Mouse (Mus musculus) small intestine, adult 2 months (tissue): ENCODE data around the gene Gprasp1.

Experiments
- CTCF ChIP-seq: fragments of 200-500 bp; IDR thresholded peaks from 2 replicates; pipeline ENCODE4 v1.5.1; 2012; ENCODE audit warnings: low read depth, mild to moderate bottlenecking, control low read depth, inconsistent platforms, low read length, moderate library complexity, mixed read lengths; ENCODE audit not compliant: insufficient replicate concordance, insufficient read length; ENCODE audit errors: extremely low read depth
- POLR2A ChIP-seq: fragments of 200-500 bp; IDR thresholded peaks from 2 replicates; pipeline ENCODE4 v1.6.1; 2012; ENCODE audit warnings: low read depth, mild to moderate bottlenecking, control low read depth, inconsistent platforms, low read length, moderate library complexity

GRCm38 (mm10) chrX:135837896-135838295 is 95.4 kb downstream of the Gprasp1 start:
- TF ChIP-seq CTCF (no peak), POLR2A (no peak)
